Mouse (Mus musculus): ENCODE data around the gene Gm49384. TPM values are rescaled to one million over a fixed set of nuclear protein-coding genes. Genes with fewer than 3 reads are reported as not detected.
A peak's percentile ranks its signal among the peaks of the same experiment; 100 is the strongest.
"Not testable (repeated sequence)": the region's sequence is repeated elsewhere in the genome, so short reads cannot be mapped to it uniquely, and the experiment has no call there.

Gm49384 gene
- polyA plus RNA-seq, 1 experiment from 2014 or later: 36.4 TPM

DNA sequence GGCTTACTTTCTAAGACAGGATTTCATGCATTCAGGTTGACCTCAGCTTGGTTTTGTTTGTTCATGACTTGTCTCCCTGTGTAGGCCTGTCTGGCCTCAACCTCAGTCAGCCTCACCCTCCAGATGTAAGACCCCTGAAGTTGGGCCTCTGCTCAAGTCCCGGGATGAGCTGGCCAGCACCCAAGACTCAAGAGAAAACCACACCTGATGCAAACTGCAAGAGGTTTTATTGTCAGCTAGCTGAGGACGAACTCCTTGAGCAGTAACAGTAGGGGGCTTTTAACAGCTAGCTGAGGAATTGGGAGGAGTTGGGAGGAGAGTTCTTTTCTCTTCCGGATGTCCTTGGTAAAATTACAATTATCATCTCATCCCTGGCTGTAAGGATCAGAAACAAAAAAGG, 26.5 kb downstream of the Gm49384 start:
- no peak for DNase-seq (ENCODE audit: low spot score)
- no peaks in the 10 kb centered on the region for H3K27me3 ChIP-seq (ENCODE audit: insufficient read depth, poor library complexity, severe bottlenecking)
- H3K4me1 ChIP-seq (replicated peaks): no peaks in the 10 kb centered on the region
- peaks cover 91% of the 10 kb centered on the region for H3K36me3 ChIP-seq
- WGBS: 85% methylated on average over 3 of the region's 3 CpGs
- H3K27ac ChIP-seq: no peak overlapping the region
- H3K4me3 ChIP-seq: no peak overlapping the region
- H3K9me3 ChIP-seq: no peaks in the 10 kb centered on the region

DNA sequence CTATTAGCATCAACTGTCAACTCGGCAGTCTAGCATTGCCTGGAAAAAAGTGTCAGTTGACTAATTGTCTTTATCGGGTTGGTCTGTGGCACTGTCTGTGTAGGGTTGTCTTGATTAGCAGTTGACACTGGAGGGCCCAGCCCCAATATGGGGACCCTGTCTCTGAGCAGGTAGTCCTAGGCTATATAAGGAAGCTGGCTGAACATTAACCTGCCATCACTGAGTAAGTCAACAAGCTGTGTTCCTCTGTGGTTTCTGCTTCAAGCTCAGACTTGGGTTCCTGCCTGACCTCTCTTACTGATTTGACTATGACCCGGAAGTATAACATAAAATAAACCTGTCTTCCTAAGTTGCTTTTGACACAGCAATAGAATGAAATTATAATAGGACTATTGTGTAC, 28.1 kb downstream of the Gm49384 start:
- Histone ChIP-seq H3K4me3 (no peak overlapping the region), H3K9me3 (no peaks in the 10 kb centered on the region), H3K27ac (no peak overlapping the region), H3K4me1 (replicated peaks) (no peaks in the 10 kb centered on the region), H3K27me3 (ENCODE audit: insufficient read depth, poor library complexity, severe bottlenecking) (no peaks in the 10 kb centered on the region), H3K36me3 (peaks cover 82% of the 10 kb centered on the region)
- WGBS: 94% methylated on average over 3 of the region's 3 CpGs
- no peak for DNase-seq (ENCODE audit: low spot score)

DNA sequence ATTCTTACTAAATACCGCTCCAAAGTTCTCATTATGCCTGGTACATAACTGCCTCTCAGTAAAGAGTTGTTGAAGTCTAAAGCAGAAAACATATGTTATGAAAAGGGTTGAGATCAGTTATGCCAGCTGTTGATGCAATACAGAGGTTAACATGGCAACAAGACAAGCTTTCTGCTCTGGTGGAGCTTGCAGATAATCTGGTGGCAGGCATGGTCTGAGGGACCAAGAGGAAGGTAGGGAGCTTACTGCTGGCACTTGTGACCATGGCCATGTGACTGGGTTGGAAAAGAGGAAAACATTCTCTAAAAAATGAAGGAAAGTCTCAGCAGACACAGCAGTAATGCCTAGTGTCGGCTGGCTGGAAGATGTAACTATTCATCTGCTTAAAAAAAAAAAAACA, 32.8 kb downstream of the Gm49384 start:
- Histone ChIP-seq H3K9me3 (no peaks in the 10 kb centered on the region), H3K36me3 (peaks cover 45% of the 10 kb centered on the region), H3K27me3 (ENCODE audit: insufficient read depth, poor library complexity, severe bottlenecking) (no peaks in the 10 kb centered on the region), H3K4me1 (replicated peaks) (peaks cover 22% of the 10 kb centered on the region), H3K4me3 (no peak overlapping the region), H3K27ac (no peak overlapping the region)
- DNase-seq (ENCODE audit: low spot score): no peak
- 95% methylated on average over 2 of the region's 2 CpGs for WGBS

DNA sequence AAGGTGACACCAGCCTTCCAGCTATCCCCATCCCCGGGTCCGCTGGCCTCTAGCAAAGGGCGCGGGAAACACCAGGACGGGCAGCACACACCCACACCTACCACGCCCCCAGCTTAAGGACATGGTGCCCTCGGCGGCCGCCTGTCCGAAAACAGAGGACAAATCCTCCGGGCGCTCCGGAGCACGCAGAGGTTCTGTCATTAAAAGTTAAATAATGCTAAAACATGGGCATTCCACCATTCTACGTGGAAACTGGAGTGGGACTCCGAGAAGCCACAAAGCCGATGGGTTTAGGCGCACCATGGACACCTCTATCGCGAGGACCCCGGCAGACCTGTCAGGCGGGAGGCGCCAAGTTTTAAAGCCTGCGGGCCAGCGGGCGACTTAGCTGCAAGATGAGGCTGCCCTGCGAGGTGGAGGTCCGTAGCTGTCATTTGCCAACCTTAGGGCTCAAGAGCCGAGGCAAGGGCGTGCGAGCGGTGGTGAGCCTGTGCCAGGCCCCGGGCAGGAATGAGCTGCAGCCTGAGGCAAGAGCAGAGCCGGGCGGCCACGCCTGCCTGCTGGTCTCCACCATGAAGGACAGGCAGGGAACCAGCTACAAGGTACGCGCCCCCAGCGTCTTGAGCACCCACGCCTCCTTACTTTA, 35.5 kb downstream of the Gm49384 start, which contains the start of gene Lrr1:
Gene Lrr1, plus strand, starts transcription at position 354 of the 646 bp plus-strand sequence.
- peak; percentile 89 for DNase-seq (ENCODE audit: low spot score)
- Histone ChIP-seq H3K27me3 (ENCODE audit: insufficient read depth, poor library complexity, severe bottlenecking) (no peaks in the 10 kb centered on the region), H3K36me3 (peaks cover 17% of the 10 kb centered on the region), H3K9me3 (no peaks in the 10 kb centered on the region), H3K4me1 (replicated peaks) (peaks cover 22% of the 10 kb centered on the region), H3K27ac (peak within 1 kb of the TSS; percentile 98), H3K4me3 (peak within 1 kb of the TSS; percentile 93)
- WGBS: under 1% methylated on average over 40 of the region's 40 CpGs

DNA sequence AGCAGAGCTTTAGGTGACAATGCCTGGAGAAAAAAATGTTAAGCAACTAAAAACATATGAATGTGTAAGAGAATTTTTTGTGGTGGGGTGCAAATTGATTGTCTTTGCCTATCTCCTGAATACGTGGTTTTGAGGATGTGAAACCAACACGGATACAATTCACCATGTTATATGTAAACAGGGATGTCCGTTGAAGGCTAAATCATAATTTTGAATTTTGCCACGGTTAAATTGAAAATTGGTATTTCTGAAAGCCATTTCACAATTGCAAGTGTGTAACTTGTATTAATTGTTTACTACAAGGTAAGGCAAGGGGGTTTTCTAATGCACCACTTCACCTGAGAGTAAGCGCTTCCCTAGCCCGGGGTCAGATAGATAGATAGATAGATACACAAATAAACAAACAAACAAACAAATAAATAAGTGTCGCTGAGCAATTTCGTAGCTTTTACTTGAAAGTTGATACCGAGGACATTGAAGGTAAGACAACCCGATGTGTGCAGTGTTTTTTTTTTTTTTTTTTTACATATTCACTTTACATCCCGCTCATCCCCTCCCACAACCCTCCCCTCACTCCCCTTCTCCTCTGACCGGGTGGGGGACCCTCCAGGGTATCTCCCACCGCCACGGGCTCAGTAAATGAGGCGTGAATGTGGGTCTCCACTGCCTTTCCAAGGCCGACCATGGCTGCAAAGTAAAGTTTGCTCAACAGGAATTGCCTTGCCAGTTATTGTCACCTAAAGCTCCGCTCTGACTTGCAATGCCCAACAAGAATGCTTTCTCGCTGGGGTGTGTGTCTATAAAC, 36.2 kb downstream of the Gm49384 start:
- Histone ChIP-seq H3K4me1 (replicated peaks) (peaks cover 22% of the 10 kb centered on the region), H3K27ac (peak overlapping the region; percentile 98), H3K4me3 (peak overlapping the region; percentile 93), H3K9me3 (no peaks in the 10 kb centered on the region), H3K36me3 (peaks cover 10% of the 10 kb centered on the region), H3K27me3 (ENCODE audit: insufficient read depth, poor library complexity, severe bottlenecking) (no peaks in the 10 kb centered on the region)
- no peak for DNase-seq (ENCODE audit: low spot score)
- WGBS: 10% methylated on average over 18 of the region's 18 CpGs

DNA sequence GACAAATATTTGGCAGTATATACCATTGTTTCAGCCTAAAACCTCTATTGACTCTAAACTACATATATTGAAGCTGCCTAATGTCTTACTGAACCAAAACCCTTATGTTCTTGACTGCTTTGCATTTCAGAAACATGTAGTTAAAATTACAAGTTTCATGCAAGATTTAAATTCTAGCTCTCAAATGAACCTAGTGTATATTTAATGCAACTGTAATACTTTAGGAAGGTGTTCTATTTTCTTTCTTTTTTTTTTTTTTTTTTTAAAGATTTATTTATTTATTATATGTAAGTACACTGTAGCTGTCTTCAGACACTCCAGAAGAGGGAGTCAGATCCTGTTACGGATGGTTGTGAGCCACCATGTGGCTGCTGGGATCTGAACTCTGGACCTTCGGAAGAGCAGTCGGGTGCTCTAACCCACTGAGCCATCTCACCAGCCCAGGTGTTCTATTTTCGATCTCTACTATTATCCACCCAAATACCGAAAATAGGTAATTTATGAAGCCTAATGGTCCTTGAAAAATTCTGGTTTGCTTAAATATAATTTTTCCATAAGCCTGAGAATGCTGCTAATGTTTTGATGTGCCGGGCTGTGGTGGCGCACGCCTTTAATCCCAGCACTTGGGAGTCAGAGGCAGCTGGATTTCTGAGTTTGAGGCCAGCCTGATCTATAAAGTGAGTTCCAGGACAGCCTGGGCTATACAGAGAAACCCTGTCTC, 37.0 kb downstream of the Gm49384 start:
- not testable (repeated sequence) for H3K4me3 ChIP-seq; H3K9me3 ChIP-seq; H3K27me3 ChIP-seq (ENCODE audit: insufficient read depth, poor library complexity, severe bottlenecking); H3K36me3 ChIP-seq; DNase-seq (ENCODE audit: low spot score); H3K27ac ChIP-seq
- 69% methylated on average over 8 of the region's 8 CpGs for WGBS
- peaks cover 22% of the 10 kb centered on the region for H3K4me1 ChIP-seq (replicated peaks)

DNA sequence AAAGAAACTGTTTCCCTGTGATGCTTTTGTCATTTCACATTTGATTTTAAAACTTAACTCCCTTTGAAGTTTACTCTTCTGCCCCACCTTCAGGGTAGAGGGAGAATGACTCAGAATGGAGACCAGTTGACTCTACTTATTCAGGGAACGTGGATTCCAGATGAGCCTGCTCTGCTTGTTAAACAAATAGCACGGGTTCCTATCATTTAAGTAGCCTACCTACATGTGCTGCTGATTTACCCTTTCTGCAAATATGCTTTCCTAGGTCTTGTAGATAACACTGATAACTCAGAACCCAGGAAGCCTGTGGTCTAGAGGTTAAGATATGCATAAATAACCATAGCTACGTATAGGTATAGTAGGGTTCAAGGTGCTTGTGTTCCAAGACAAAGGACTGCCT, 39.2 kb downstream of the Gm49384 start:
- WGBS: 64% methylated on average over 3 of the region's 3 CpGs
- Histone ChIP-seq H3K9me3 (no peaks in the 10 kb centered on the region), H3K27ac (no peak overlapping the region), H3K27me3 (ENCODE audit: insufficient read depth, poor library complexity, severe bottlenecking) (no peaks in the 10 kb centered on the region), H3K36me3 (no peaks in the 10 kb centered on the region), H3K4me1 (replicated peaks) (peaks cover 18% of the 10 kb centered on the region), H3K4me3 (no peak overlapping the region)
- no peak for DNase-seq (ENCODE audit: low spot score)

DNA sequence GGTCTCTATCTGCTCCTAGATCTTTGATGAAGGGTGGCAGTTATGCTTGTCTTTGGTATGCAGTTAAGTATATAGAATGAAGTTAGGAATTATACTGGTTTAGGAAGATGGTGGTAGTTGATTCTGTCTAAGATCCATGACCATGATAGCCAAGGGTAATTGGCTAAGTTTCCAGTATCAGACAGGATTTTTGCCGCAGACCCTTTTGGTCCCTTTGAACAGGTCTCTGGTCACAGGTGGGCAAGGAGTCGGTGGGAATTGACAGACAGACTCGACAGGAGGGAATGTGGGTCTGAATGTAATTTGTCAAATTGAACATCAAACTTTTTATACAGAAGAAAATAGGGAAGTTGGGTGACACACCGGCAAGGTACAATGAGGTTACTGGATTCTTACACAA, 40.5 kb downstream of the Gm49384 start:
- 82% methylated on average over 4 of the region's 4 CpGs for WGBS
- not testable (repeated sequence) for H3K9me3 ChIP-seq; H3K4me1 ChIP-seq (replicated peaks); DNase-seq (ENCODE audit: low spot score); H3K36me3 ChIP-seq; H3K27me3 ChIP-seq (ENCODE audit: insufficient read depth, poor library complexity, severe bottlenecking); H3K27ac ChIP-seq; H3K4me3 ChIP-seq

DNA sequence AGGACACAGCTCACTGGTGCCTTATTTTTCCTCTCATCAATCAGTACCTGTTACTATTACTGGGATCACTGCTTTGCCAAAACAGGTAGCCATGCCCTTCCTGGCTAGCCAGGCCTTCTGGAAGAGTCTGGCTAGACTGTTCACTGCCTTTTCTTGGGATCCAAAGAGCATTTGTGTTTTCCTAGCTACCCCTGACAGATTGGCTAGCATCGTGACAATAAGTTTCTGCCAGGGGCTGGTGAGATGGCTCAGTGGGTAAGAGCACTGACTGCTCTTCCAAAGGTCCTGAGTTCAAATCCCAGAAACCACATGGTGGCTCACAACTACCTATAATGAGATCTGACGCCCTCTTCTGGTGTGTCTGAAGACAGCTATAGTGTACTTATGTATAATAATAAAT, 43.4 kb downstream of the Gm49384 start:
- H3K9me3 ChIP-seq; H3K4me1 ChIP-seq (replicated peaks); DNase-seq (ENCODE audit: low spot score); H3K27ac ChIP-seq; H3K4me3 ChIP-seq; H3K27me3 ChIP-seq (ENCODE audit: insufficient read depth, poor library complexity, severe bottlenecking): not testable (repeated sequence)
- 85% methylated on average over 2 of the region's 2 CpGs for WGBS
- peaks cover 23% of the 10 kb centered on the region for H3K36me3 ChIP-seq

DNA sequence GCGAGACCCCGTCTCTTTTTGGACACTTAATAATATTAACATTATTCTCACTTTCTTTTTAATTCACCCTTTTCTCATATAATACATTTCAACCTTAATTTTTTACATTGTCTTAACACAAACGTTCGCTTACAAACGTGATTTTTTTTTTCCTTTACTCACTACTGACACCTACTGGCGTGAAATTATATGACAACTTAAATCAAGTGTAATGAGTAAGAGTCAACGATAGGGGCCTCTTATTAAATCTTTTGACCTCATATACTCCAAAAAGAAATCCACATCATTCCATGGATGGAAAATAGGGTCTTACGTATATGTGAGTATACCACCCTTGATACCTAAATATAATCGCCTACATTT, 44.5 kb downstream of the Gm49384 start:
- peak; percentile 29 for DNase-seq (ENCODE audit: low spot score)
- Histone ChIP-seq H3K36me3 (peaks cover 28% of the 10 kb centered on the region), H3K4me3 (peak overlapping the region; percentile 23; the same call in 1 of the 2 replicates), H3K27ac (no peak overlapping the region), H3K27me3 (ENCODE audit: insufficient read depth, poor library complexity, severe bottlenecking) (no peaks in the 10 kb centered on the region), H3K9me3 (no peaks in the 10 kb centered on the region), H3K4me1 (replicated peaks) (peaks cover 5% of the 10 kb centered on the region)
- 5% methylated on average over 9 of the region's 9 CpGs for WGBS

DNA sequence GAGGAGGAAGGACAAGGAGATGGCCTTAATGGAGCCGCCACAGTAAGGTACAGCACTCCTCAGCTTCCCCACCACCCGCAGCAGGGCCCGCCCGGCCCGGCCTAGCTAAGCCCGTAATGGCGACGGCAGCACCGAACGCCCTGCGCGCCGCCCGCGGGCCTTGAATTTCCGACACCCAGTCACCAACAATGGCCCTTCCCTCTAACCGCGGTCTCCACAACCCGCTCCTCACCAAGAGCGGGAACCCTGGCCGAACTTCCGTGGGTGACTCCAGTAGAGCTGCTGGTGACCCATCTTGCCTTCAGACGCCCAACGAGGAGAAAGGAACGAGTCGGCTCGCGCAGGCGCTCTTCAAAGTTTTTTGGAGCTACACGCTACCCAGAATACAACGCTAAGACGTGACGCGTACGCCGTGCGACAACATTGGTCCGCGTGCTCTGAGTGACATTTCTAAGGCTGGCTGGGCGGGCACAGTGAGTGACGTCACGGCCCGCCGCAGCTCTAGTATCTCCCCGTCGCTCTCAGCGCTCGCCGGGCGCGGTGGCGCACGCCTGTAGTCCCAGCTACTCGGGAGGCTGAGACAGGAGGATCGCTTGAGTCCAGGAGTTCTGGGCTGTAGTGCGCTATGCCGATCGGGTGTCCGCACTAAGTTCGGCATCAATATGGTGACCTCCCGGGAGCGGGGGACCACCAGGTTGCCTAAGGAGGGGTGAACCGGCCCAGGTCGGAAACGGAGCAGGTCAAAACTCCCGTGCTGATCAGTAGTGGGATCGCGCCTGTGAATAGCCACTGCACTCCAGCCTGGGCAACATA, 45.1 kb downstream of the Gm49384 start, which contains the start of gene Rps29:
Gene Rps29, minus strand, starts transcription at position 422 of the 813 bp plus-strand sequence.
- WGBS: under 1% methylated on average over 63 of the region's 68 CpGs
- Histone ChIP-seq H3K4me3 (peak within 1 kb of the TSS; percentile 85), H3K36me3 (peaks cover 29% of the 10 kb centered on the region), H3K27ac (peak within 1 kb of the TSS; percentile 98)
- H3K9me3 ChIP-seq; H3K27me3 ChIP-seq (ENCODE audit: insufficient read depth, poor library complexity, severe bottlenecking); H3K4me1 ChIP-seq (replicated peaks): not testable (repeated sequence)
- peak; percentile 99 for DNase-seq (ENCODE audit: low spot score)

DNA sequence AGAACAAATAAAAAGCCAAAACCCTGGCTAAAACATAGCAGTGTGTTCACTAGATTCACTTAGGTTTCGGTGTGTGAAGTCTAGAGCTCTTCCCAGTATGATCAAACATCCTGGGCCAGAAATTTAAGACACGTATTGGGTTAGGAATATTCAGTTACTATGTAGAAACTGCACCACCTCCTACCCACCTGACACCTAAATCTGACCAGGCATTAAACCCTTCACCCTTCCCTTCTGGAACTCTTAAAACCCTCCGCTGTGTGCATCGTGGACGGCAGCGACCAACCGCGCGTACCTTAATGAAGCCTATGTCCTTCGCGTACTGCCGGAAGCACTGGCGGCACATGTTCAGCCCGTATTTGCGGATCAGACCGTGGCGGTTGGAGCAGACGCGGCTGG, 45.7 kb downstream of the Gm49384 start:
- WGBS: 1% methylated on average over 19 of the region's 19 CpGs
- peak overlapping the region; percentile 98 for H3K27ac ChIP-seq
- no peaks in the 10 kb centered on the region for H3K27me3 ChIP-seq (ENCODE audit: insufficient read depth, poor library complexity, severe bottlenecking)
- H3K9me3 ChIP-seq: no peaks in the 10 kb centered on the region
- no peak for DNase-seq (ENCODE audit: low spot score)
- peaks cover 29% of the 10 kb centered on the region for H3K36me3 ChIP-seq
- H3K4me1 ChIP-seq (replicated peaks): peaks cover 5% of the 10 kb centered on the region
- H3K4me3 ChIP-seq: peak overlapping the region; percentile 85
